In genomic region chr2:49366878-49367545, GRCm38 (mm10) we compare ENCODE assay signal across 26 mouse cellular contexts.
DNase-seq lines count a peak whose midpoint lies in the region; ATAC-seq lines count a peak whose summit lies in the region.
"Had no signal": no experiment of that assay in that cellular context is flagged by ENCODE, and none has a peak within 500 bp of the region (broad histone marks: within the 10 kb centered on the region; RNA-seq: fewer than 3 reads in every experiment).

No protein-coding gene starts in this region.

- no peaks in the 10 kb centered on the region for H3K9me3 ChIP-seq in heart, embryonic 11.5 days (replicated peaks; ENCODE audit: control insufficient read depth, low read length)
- no peaks in the 10 kb centered on the region for H3K9me3 ChIP-seq in heart, embryonic 16.5 days (replicated peaks; ENCODE audit: control insufficient read depth, low read length)
- H3K9me3 ChIP-seq: embryonic facial prominence, embryonic 13.5 days; forebrain, embryonic 10.5 days; forebrain, embryonic 15.5 days; limb, embryonic 12.5 days; liver, embryonic 15.5 days had no signal

- intact Hi-C loops in heart, postnatal 14 days (cut with DNase I), result loop anchor here (10.0 kb wide), 1 partner anchor 78 kb away; no protein-coding TSS in a partner anchor

- peaks cover 8% of the 10 kb centered on the region for H3K4me1 ChIP-seq in heart, embryonic 11.5 days (ENCODE audit: control insufficient read depth, insufficient read depth, low read length)
- H3K4me1 ChIP-seq in heart, embryonic 16.5 days (ENCODE audit: control insufficient read depth, insufficient read depth, low read length), result peaks cover 6% of the 10 kb centered on the region
- H3K4me1 ChIP-seq: forebrain, embryonic 15.5 days; liver, embryonic 15.5 days had no signal

- H3K27me3 ChIP-seq in heart, embryonic 11.5 days (ENCODE audit: control insufficient read depth, insufficient read depth, low read length), result no peaks in the 10 kb centered on the region
- no peaks in the 10 kb centered on the region for H3K27me3 ChIP-seq in heart, embryonic 16.5 days (ENCODE audit: control insufficient read depth, insufficient read depth, low read length)
- H3K27me3 ChIP-seq: embryonic facial prominence, embryonic 13.5 days; forebrain, embryonic 15.5 days; limb, embryonic 12.5 days; liver, embryonic 15.5 days had no signal

- DNase-seq in heart, postnatal 14 days, result no peak
- DNase-seq in heart, postnatal 4 days, result no peak
- peak; percentile 43 for DNase-seq in large intestine, adult 2 months (ENCODE audit: low read depth, low spot score)
- DNase-seq in cerebellum, postnatal 25 days, result no peak
- no peak for DNase-seq in lung, postnatal 4 days
- DNase-seq: cerebellum, adult 11-12 months; cerebellum, adult 9-11 months; gastrocnemius, postnatal 36 days; kidney, adult 9 months; kidney, postnatal 14 days; lung, embryonic 14.5 days; lung, postnatal 14 days; right cerebral cortex, postnatal 25 days; spleen, adult 18-20 months; thymus, postnatal 14 days had no signal

- 0 out of 2 replicates have a peak overlapping the region, but pooled peaks have one; percentile 35 for H3K4me2 ChIP-seq in heart, embryonic 11.5 days
- H3K4me2 ChIP-seq in heart, embryonic 16.5 days (ENCODE audit: low read depth, low read length), result peak overlapping the region; percentile 44
- H3K4me2 ChIP-seq: embryonic facial prominence, embryonic 13.5 days; forebrain, embryonic 15.5 days; limb, embryonic 12.5 days; liver, embryonic 15.5 days; lung, embryonic 14.5 days; midbrain, embryonic 11.5 days had no signal

- 76% methylated on average over 14 of the region's 14 CpGs for WGBS in heart, embryonic 11.5 days (ENCODE audit: insufficient replicate concordance)
- WGBS in heart, embryonic 16.5 days, result 80% methylated on average over 14 of the region's 14 CpGs
- WGBS in large intestine, adult 2 months, result 46% methylated on average over 14 of the region's 14 CpGs

- no peaks in the 10 kb centered on the region for H3K36me3 ChIP-seq in heart, embryonic 11.5 days (ENCODE audit: control insufficient read depth, insufficient read depth, low read length)
- no peaks in the 10 kb centered on the region for H3K36me3 ChIP-seq in heart, embryonic 16.5 days (ENCODE audit: control insufficient read depth, insufficient read depth)
- H3K36me3 ChIP-seq: embryonic facial prominence, embryonic 13.5 days; forebrain, embryonic 10.5 days; forebrain, embryonic 15.5 days; limb, embryonic 12.5 days; liver, embryonic 15.5 days had no signal

- H3K27ac ChIP-seq in heart, embryonic 11.5 days (ENCODE audit: low read depth, low read length), result no peak overlapping the region
- no peak overlapping the region for H3K27ac ChIP-seq in heart, embryonic 16.5 days (ENCODE audit: low read length)
- H3K27ac ChIP-seq: embryonic facial prominence, embryonic 13.5 days; forebrain, embryonic 10.5 days; forebrain, embryonic 15.5 days; left cerebral cortex, adult 2 months; limb, embryonic 12.5 days; liver, embryonic 15.5 days had no signal

- H3K4me3 ChIP-seq in heart, embryonic 11.5 days (ENCODE audit: low read depth, low read length), result no peak overlapping the region
- H3K4me3 ChIP-seq in heart, embryonic 16.5 days (ENCODE audit: low read length), result no peak overlapping the region
- H3K4me3 ChIP-seq: embryonic facial prominence, embryonic 13.5 days; forebrain, embryonic 10.5 days; forebrain, embryonic 15.5 days; left cerebral cortex, adult 2 months; limb, embryonic 12.5 days; liver, embryonic 15.5 days had no signal

- ATAC-seq in heart, embryonic 11.5 days (replicated peaks; ENCODE audit: insufficient number of reproducible peaks, low FRiP score, low TSS enrichment), result no peak
- no peak for ATAC-seq in heart, embryonic 16.5 days (replicated peaks; ENCODE audit: extremely low read depth, insufficient read depth, low FRiP score)
- ATAC-seq: forebrain, embryonic 15.5 days; hindbrain, embryonic 16.5 days; midbrain, embryonic 16.5 days had no signal

- no peak overlapping the region for H3K9ac ChIP-seq in heart, embryonic 11.5 days (ENCODE audit: low read depth, low read length)
- H3K9ac ChIP-seq in heart, embryonic 16.5 days (ENCODE audit: low read length), result no peak overlapping the region
- H3K9ac ChIP-seq: embryonic facial prominence, embryonic 13.5 days; forebrain, embryonic 15.5 days; limb, embryonic 12.5 days; liver, embryonic 15.5 days; lung, embryonic 14.5 days had no signal
